Mouse (Mus musculus) forebrain, embryonic 13.5 days (tissue): Measurements from ENCODE around the gene Tacr2. TPM values are rescaled to one million over a fixed set of nuclear protein-coding genes. Genes with fewer than 3 reads are reported as not detected.

Experiments used
- ATAC-seq: fragments of 200-750 bp; cut with Nextera tagmentation; 2 replicates; pipeline ENCODE4 v1.8.0; 2017
- H3K27ac ChIP-seq: fragments of 300-500 bp; sonication (generic); 2 replicates; pipeline ENCODE4 v1.5.1; 2015; ENCODE audit warnings: inconsistent platforms, mild to moderate bottlenecking, moderate library complexity
- H3K27me3 ChIP-seq: fragments of 300-500 bp; sonication (generic); 2 replicates; pipeline ENCODE4 v1.6.1; 2015; ENCODE audit warnings: mild to moderate bottlenecking, inconsistent platforms
- H3K36me3 ChIP-seq: fragments of 300-500 bp; sonication (generic); 2 replicates; pipeline ENCODE4 v1.6.1; 2015; ENCODE audit warnings: mild to moderate bottlenecking, inconsistent platforms; ENCODE audit not compliant: poor library complexity, severe bottlenecking
- H3K4me1 ChIP-seq: fragments of 300-500 bp; sonication (generic); 2 replicates; pipeline ENCODE4 v1.6.1; 2015; ENCODE audit warnings: inconsistent platforms
- H3K4me2 ChIP-seq: fragments of 300-500 bp; sonication (generic); 2 replicates; pipeline ENCODE4 v1.6.1; 2015; ENCODE audit warnings: inconsistent platforms, mild to moderate bottlenecking, moderate library complexity
- H3K4me3 ChIP-seq: fragments of 300-500 bp; sonication (generic); 2 replicates; pipeline ENCODE4 v1.5.1; 2015; ENCODE audit warnings: mild to moderate bottlenecking, inconsistent platforms
- H3K9ac ChIP-seq: fragments of 300-500 bp; sonication (generic); 2 replicates; pipeline ENCODE4 v1.6.1; 2015; ENCODE audit warnings: mild to moderate bottlenecking, inconsistent platforms
- H3K9me3 ChIP-seq: fragments of 300-500 bp; sonication (generic); replicated peaks from 2 replicates; pipeline ENCODE4 v1.6.1; 2016; ENCODE audit warnings: inconsistent platforms
- WGBS: fragments of 180-500 bp; shearing (Covaris S2); methylation state at CpG from one replicate; pipeline ENCODE4 v1.1.7; 2015; 5-methylcytosine and 5-hydroxymethylcytosine counted together
- polyA plus RNA-seq: library from polyadenylated mRNA; unstranded; fragments of >200 nt; fragmentation: Nextera tagmentation; extraction: Ambion mirVana; gene quantifications from 2 replicates; pipeline ENCODE4 v1.2.1, GENCODE M21; 2015

Gene Tacr2
- polyA plus RNA-seq, 1 experiment from 2014 or later = not detected

GRCm38 (mm10) chr10:62222777-62223176, 29.5 kb upstream of the Tacr2 start:
- H3K4me2 ChIP-seq = no peak overlapping the region
- no peak overlapping the region for H3K27ac ChIP-seq
- no peaks in the 10 kb centered on the region for H3K4me1 ChIP-seq
- no peak for ATAC-seq
- 89% methylated on average over 17 of the region's 17 CpGs for WGBS
- H3K27me3 ChIP-seq = no peaks in the 10 kb centered on the region
- no peaks in the 10 kb centered on the region for H3K9me3 ChIP-seq
- no peak overlapping the region for H3K4me3 ChIP-seq
- H3K36me3 ChIP-seq = no peaks in the 10 kb centered on the region
- no peak overlapping the region for H3K9ac ChIP-seq

- no peaks in the 10 kb centered on the region for H3K36me3 ChIP-seq
- no peaks in the 10 kb centered on the region for H3K27me3 ChIP-seq
- H3K9me3 ChIP-seq = no peaks in the 10 kb centered on the region
- H3K4me1 ChIP-seq = no peaks in the 10 kb centered on the region
- WGBS = 81% methylated on average over 6 of the region's 6 CpGs
- H3K27ac ChIP-seq = no peak overlapping the region
- H3K4me2 ChIP-seq = no peak overlapping the region
- ATAC-seq = no peak
- no peak overlapping the region for H3K9ac ChIP-seq
- no peak overlapping the region for H3K4me3 ChIP-seq
These were observed 28.0 kb upstream of the Tacr2 start for GRCm38 (mm10) chr10:62224231-62224630.

- no peak overlapping the region for H3K4me2 ChIP-seq
- no peak overlapping the region for H3K27ac ChIP-seq
- no peaks in the 10 kb centered on the region for H3K9me3 ChIP-seq
- no peak overlapping the region for H3K9ac ChIP-seq
- H3K27me3 ChIP-seq = no peaks in the 10 kb centered on the region
- H3K36me3 ChIP-seq = no peaks in the 10 kb centered on the region
- ATAC-seq = no peak
- WGBS = 83% methylated on average over 7 of the region's 7 CpGs
- no peak overlapping the region for H3K4me3 ChIP-seq
- H3K4me1 ChIP-seq = peaks cover 8% of the 10 kb centered on the region
These were observed 26.4 kb upstream of the Tacr2 start for GRCm38 (mm10) chr10:62225839-62226238.

GRCm38 (mm10) chr10:62228126-62228525, 24.1 kb upstream of the Tacr2 start:
- 63% methylated on average over 6 of the region's 6 CpGs for WGBS

GRCm38 (mm10) chr10:62230708-62231394, 21.4 kb upstream of the Tacr2 start, which contains the start of gene Tspan15:
TSS of gene Tspan15 (minus strand) at chr10:62231251.
- Histone ChIP-seq H3K4me3 (peak within 1 kb of the TSS; percentile 60), H3K36me3 (no peaks in the 10 kb centered on the region), H3K27ac (no peak within 1 kb of the TSS), H3K27me3 (no peaks in the 10 kb centered on the region), H3K9ac (peak within 1 kb of the TSS; percentile 74), H3K9me3 (no peaks in the 10 kb centered on the region), H3K4me1 (peaks cover 12% of the 10 kb centered on the region), H3K4me2 (peak within 1 kb of the TSS; percentile 92)
- under 1% methylated on average over 58 of the region's 59 CpGs for WGBS
- peak; percentile 97 for ATAC-seq

More at GRCm38 (mm10) chr10:62228126-62228525, 24.1 kb upstream of the Tacr2 start:
- no peak overlapping the region for H3K9ac ChIP-seq
- H3K9me3 ChIP-seq = no peaks in the 10 kb centered on the region
- H3K36me3 ChIP-seq = no peaks in the 10 kb centered on the region
- no peak overlapping the region for H3K4me3 ChIP-seq
- no peak overlapping the region for H3K4me2 ChIP-seq
- H3K27ac ChIP-seq = no peak overlapping the region
- peaks cover 12% of the 10 kb centered on the region for H3K4me1 ChIP-seq
- no peaks in the 10 kb centered on the region for H3K27me3 ChIP-seq
- ATAC-seq = no peak

GRCm38 (mm10) chr10:62231395-62231732, 20.9 kb upstream of the Tacr2 start:
- 4% methylated on average over 13 of the region's 13 CpGs for WGBS
- no peaks in the 10 kb centered on the region for H3K36me3 ChIP-seq
- no peak overlapping the region for H3K27ac ChIP-seq
- H3K27me3 ChIP-seq = no peaks in the 10 kb centered on the region
- H3K9me3 ChIP-seq = no peaks in the 10 kb centered on the region
- H3K4me2 ChIP-seq = peak overlapping the region; percentile 92
- ATAC-seq = no peak
- H3K9ac ChIP-seq = peak overlapping the region; percentile 74
- peak overlapping the region; percentile 60 for H3K4me3 ChIP-seq
- H3K4me1 ChIP-seq = peaks cover 12% of the 10 kb centered on the region

- Histone ChIP-seq H3K36me3 (no peaks in the 10 kb centered on the region), H3K27me3 (no peaks in the 10 kb centered on the region), H3K27ac (no peak overlapping the region), H3K4me2 (0 out of 2 replicates have a peak overlapping the region, but pooled peaks have one; percentile 92), H3K4me3 (no peak overlapping the region), H3K9me3 (no peaks in the 10 kb centered on the region), H3K9ac (no peak overlapping the region), H3K4me1 (peaks cover 12% of the 10 kb centered on the region)
- ATAC-seq = no peak
- WGBS = 81% methylated on average over 3 of the region's 3 CpGs
These were observed 20.4 kb upstream of the Tacr2 start for GRCm38 (mm10) chr10:62231811-62232210.

- Histone ChIP-seq H3K4me2 (no peak overlapping the region), H3K27me3 (no peaks in the 10 kb centered on the region), H3K9ac (no peak overlapping the region), H3K36me3 (no peaks in the 10 kb centered on the region), H3K4me1 (peaks cover 5% of the 10 kb centered on the region; the same call in 1 of the 2 replicates), H3K9me3 (no peaks in the 10 kb centered on the region), H3K4me3 (no peak overlapping the region), H3K27ac (no peak overlapping the region)
- ATAC-seq = no peak
- WGBS = 85% methylated on average over 6 of the region's 6 CpGs
These were observed 16.1 kb upstream of the Tacr2 start for GRCm38 (mm10) chr10:62236165-62236564.

GRCm38 (mm10) chr10:62237205-62237604, 15.0 kb upstream of the Tacr2 start:
- no peak overlapping the region for H3K9ac ChIP-seq

GRCm38 (mm10) chr10:62238688-62239087, 13.6 kb upstream of the Tacr2 start:
- Histone ChIP-seq H3K4me3 (no peak overlapping the region), H3K4me2 (no peak overlapping the region), H3K4me1 (no peaks in the 10 kb centered on the region), H3K9me3 (no peaks in the 10 kb centered on the region), H3K9ac (no peak overlapping the region), H3K27me3 (no peaks in the 10 kb centered on the region), H3K27ac (no peak overlapping the region), H3K36me3 (no peaks in the 10 kb centered on the region)
- WGBS = 93% methylated on average over 3 of the region's 3 CpGs
- ATAC-seq = no peak

More at GRCm38 (mm10) chr10:62237205-62237604, 15.0 kb upstream of the Tacr2 start:
- H3K9me3 ChIP-seq = no peaks in the 10 kb centered on the region
- WGBS = 85% methylated on average over 10 of the region's 10 CpGs
- H3K36me3 ChIP-seq = no peaks in the 10 kb centered on the region
- H3K4me1 ChIP-seq = no peaks in the 10 kb centered on the region
- ATAC-seq = no peak
- H3K27ac ChIP-seq = no peak overlapping the region
- no peak overlapping the region for H3K4me3 ChIP-seq
- H3K4me2 ChIP-seq = no peak overlapping the region
- H3K27me3 ChIP-seq = no peaks in the 10 kb centered on the region

GRCm38 (mm10) chr10:62239270-62239669, 13.0 kb upstream of the Tacr2 start:
- no peak for ATAC-seq
- Histone ChIP-seq H3K36me3 (no peaks in the 10 kb centered on the region), H3K4me1 (no peaks in the 10 kb centered on the region), H3K4me2 (no peak overlapping the region), H3K4me3 (no peak overlapping the region), H3K9ac (no peak overlapping the region), H3K9me3 (no peaks in the 10 kb centered on the region), H3K27ac (no peak overlapping the region), H3K27me3 (no peaks in the 10 kb centered on the region)
- 55% methylated on average over 6 of the region's 6 CpGs for WGBS

GRCm38 (mm10) chr10:62242358-62242757, 9.9 kb upstream of the Tacr2 start:
- no peak for ATAC-seq
- H3K4me1 ChIP-seq = no peaks in the 10 kb centered on the region
- no peak overlapping the region for H3K4me2 ChIP-seq
- no peaks in the 10 kb centered on the region for H3K27me3 ChIP-seq
- 84% methylated on average over 10 of the region's 10 CpGs for whole genome bisulfite sequencing
- no peak overlapping the region for H3K27ac ChIP-seq
- H3K36me3 ChIP-seq = no peaks in the 10 kb centered on the region
- no peaks in the 10 kb centered on the region for H3K9me3 ChIP-seq
- no peak overlapping the region for H3K9ac ChIP-seq
- H3K4me3 ChIP-seq = no peak overlapping the region

- Histone ChIP-seq H3K9me3 (no peaks in the 10 kb centered on the region), H3K9ac (no peak overlapping the region), H3K4me1 (no peaks in the 10 kb centered on the region), H3K4me3 (no peak overlapping the region), H3K27ac (no peak overlapping the region), H3K27me3 (no peaks in the 10 kb centered on the region), H3K4me2 (no peak overlapping the region), H3K36me3 (no peaks in the 10 kb centered on the region)
- 48% methylated on average over 13 of the region's 13 CpGs for WGBS
- ATAC-seq = no peak
These were observed 9.3 kb upstream of the Tacr2 start for GRCm38 (mm10) chr10:62242896-62243295.
